Mouse (Mus musculus): ENCODE results near the gene Cntnap5a.
A peak's percentile ranks its signal among the peaks of the same experiment; 100 is the strongest.

Cntnap5a gene

DNA sequence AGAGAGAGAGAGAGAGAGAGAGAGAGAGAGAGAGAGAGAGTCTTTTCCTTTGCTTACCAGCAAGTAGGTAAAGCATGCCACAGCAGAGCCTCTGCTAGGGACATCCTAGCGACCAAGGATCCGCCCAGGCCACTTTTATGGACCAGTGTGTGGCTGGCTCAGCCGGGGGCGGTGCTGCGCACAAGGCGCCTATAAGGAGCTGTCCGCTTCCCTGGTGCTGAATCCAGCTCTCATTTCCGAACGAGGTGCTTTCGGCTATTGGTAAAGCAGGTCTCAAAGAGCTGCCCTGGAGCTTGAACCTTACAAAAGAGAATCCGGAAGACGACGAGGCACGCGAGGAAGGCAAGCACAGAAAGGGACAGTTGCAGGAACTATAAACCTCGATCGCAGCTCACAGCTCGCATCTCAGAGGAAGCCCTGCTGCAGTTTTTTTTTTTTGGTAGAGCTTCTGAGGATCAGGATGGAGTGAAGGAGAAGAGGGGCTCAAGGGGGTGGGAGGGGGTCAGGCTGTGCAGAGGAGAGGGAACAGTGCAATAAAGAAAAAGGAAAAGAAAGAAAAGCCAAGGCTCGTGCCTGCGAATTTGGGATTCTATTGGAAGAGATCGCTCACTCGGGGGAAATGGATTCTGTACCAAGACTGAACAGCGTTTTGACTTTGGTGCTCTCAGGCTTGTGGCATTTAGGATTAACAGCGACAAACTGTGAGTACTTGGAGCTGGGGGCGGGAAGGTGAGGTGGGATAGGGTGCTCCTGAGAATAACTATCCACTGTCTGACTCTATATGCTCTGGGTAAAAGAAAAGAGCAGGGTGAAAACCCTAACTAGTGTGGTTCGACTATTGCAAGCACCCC, at the start of gene Cntnap5a:
Gene Cntnap5a (plus strand): TSS at position 239 of the 851 bp plus-strand sequence.
- peak; percentile 26 to 36 for DNase-seq (ENCODE audit: low spot score in 2 of 2)

DNA sequence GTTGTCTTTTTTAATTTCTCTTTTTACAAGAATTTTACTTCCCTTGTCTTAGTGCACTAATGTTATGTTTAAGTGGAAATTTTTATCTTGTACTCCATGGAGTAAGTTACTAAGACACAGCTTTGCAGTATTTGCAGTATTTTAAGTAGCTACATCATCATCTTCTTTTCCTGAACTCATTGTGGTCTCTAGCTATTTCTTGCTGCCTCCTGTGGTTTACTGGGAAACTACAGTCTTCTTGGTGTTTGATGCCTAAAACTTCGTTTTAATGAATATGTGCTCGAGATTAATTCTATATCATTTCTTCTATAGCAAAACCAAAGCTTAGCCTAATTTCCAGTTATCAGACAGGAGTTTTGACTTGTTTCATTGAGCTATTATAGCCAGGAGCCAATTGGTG, 37.6 kb upstream of the Cntnap5a start:
- DNase-seq (ENCODE audit: low spot score in 2 of 2), result no peak

DNA sequence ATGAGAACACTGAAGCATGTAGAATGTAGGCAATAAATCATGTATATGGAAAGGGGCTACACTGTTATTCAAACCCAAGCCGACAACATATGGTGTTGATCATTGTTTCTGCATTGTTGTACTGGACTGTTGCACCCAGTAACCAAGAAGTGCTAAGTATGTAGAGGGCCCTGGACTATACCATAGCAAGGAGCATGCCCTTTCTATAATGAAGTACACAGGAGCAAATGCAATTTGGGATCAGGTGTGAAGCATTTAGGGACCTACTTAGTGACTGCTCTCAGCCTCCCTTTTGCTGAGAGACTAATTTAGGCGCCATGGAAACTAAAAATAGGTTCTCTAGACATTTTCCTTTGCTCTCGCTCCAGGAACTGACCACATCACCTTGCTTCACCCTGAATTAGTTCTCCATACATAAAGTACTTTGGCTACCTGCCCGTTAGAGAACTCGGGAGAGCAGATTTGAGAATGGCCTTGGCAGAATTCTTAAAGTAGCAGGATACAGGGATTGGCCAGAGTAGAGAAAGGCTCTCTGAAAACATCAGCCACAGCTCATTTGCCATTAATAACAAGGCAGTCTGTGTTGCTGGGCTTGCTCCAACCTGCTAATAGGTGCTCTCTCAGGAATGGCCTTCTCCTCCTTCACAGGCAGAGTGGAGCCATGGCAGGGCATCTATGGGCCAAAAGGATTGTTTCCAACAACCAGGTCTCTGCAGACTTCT, 26.1 kb upstream of the Cntnap5a start:
- DNase-seq (ENCODE audit: low spot score in 2 of 2), result no peak

DNA sequence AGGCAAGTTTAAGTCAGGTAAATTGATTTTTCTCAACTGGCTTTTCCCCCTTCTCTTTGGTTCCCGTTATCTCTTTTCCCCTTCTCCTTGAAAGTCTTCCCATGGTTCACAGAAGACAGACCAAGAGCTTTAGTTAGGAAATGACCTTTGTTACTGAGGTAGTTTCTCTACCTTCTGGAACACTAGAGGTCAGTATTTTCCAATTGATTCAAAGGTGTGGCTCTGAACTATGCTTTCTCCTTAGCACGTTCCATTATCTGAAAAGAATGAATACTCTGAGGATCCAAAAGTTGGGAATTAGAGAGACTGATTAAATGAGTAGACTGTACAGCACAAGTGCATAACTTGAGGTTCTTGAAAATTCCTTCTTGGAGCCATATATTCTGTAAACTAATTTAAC, 1.9 kb downstream of the Cntnap5a start:
- no peak for DNase-seq (ENCODE audit: low spot score in 2 of 2)

GRCm38 (mm10) chr1:115699798-115700197, 15.2 kb downstream of the Cntnap5a start:
- no peak for DNase-seq (ENCODE audit: low spot score in 2 of 2)

GRCm38 (mm10) chr1:115742556-115742955, 58.0 kb downstream of the Cntnap5a start:
- DNase-seq (ENCODE audit: low spot score in 2 of 2), result no peak

- no peak for DNase-seq (ENCODE audit: low spot score in 2 of 2)
Observed at GRCm38 (mm10) chr1:115745569-115745968, 61.0 kb downstream of the Cntnap5a start.

DNA sequence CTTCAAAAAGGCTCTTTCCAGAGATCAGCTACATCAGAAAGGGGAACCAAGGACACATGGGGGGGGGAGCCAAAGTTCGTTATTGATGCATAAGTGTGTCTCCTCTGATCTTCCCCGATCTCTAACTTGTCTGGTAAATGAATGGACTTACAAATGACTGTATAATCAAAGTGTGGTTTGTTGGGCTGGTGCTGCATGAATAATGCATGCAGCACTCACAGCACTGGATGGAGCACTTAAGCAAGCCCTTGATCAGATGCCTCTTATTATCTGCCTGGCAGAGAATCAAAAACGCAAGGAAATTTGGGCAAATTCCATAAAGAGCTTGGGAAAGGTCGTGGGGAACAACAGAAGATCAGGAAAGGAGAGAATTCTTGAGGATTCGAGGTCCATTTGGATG, 100.2 kb downstream of the Cntnap5a start:
- no peak for DNase-seq (ENCODE audit: low spot score in 2 of 2)

- DNase-seq (ENCODE audit: low spot score in 2 of 2), result no peak
Observed at GRCm38 (mm10) chr1:115842591-115842990, 158.0 kb downstream of the Cntnap5a start.

- DNase-seq (ENCODE audit: low spot score in 2 of 2), result no peak
Observed at GRCm38 (mm10) chr1:115847605-115848004, 163.0 kb downstream of the Cntnap5a start.

DNA sequence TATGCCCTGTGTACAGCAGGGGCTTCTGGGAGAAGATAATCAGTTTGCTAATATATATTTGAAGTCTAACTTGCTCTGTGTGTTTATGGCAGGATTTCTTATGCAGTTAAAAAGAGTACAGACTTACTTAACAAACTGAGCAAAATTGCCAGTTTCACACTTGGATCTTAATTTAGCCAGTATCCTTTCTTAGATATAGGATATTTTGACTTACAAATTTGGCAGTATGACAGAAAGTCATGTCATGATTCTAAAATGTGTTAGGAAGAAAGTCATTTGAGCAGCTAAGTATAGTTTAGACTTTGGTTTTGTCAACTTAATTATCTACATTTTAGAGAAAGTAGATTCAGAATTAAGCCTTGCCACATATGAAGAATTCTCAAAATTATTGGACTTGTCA, 167.7 kb downstream of the Cntnap5a start:
- no peak for DNase-seq (ENCODE audit: low spot score in 2 of 2)

DNA sequence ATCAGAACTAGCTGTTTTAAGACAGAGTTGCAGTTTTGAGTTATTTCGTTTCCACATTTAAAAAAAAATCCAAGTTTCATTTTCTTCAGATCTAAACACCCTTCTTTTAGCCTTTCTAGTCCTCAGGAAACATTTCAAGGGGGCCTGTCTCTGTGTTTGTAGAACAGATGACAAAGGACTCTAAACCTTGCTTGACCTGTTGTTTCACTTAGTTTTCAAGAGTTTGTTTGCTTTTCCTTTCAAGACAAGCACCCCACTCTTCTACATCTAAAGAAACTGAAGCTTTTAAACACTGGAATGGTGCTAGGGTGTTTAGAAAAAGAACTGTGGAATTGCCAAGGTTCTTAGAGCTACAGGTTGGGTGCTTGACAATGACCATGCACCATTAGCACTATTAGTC, 233.8 kb downstream of the Cntnap5a start:
- no peak for DNase-seq (ENCODE audit: low spot score in 2 of 2)

- DNase-seq (ENCODE audit: low spot score in 2 of 2), result no peak
Observed at GRCm38 (mm10) chr1:115925953-115926665, 241.6 kb downstream of the Cntnap5a start.

GRCm38 (mm10) chr1:115932045-115932444, 247.5 kb downstream of the Cntnap5a start:
- DNase-seq (ENCODE audit: low spot score in 2 of 2), result no peak

DNA sequence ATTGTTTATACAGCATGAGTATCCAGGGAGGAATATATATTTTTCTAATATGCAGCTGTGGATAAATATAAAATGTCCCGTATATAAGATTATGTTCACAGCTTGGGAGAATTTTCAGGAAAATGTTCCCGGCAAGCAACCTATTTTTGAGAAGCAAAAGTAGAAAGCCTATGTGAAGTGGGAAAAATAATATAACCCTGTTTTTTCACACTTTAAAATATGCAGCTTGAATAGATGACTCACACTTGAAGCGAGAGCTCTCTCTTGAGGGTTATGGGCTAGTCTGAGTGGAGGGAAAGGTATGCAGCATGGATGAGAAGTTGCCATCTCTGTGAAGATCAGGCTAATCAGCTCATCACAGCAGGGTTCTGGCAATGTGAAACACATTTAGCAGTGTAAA, 261.3 kb downstream of the Cntnap5a start:
- DNase-seq (ENCODE audit: low spot score in 2 of 2), result no peak

DNA sequence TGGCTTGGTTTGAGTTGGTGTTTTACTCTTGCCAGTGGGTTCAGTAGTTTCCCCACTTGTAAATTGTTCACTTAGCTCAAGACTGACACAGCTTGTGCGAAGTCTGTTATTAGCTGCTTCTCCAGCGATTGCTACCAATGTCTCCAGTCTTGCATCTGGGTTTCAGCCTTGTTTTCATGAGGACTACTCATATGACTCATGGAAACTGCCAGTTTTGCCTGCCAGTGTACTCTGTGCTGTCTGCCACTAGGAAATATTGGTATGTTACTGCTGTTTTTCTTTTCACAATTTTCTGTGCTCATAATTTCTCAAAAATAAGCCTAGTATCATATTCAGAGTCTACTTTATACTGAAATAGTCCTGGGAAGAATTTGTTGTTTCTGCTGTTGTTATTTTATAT, 272.0 kb downstream of the Cntnap5a start:
- no peak for DNase-seq (ENCODE audit: low spot score in 2 of 2)

DNA sequence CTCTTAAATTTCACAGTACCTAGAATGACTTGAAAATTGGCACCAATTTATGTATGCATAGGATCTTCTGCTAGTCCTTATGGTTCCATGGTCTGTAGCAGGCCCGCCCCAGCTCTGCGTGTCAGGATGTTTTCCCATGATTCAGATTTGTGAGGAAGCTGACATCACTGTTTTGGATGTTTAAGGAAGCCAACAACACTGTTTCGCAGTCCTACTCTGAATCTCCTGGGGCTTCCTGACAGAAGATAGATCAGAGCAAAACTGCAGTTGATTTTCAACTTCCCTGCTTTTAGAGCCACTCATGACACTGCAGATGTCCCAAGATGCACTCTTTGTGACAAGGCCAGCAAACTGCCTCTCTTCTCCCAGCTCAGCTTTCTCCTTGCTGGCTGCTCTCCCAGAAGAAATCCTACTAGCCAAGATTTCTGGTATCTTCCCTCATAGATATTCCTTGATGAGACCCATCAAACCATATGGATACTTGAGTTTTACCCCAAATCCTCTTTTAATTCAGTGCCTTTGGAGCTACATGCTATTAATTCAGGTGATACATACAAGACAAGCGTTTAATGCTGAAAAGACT, 280.5 kb downstream of the Cntnap5a start:
- DNase-seq (ENCODE audit: low spot score in 2 of 2), result no peak

GRCm38 (mm10) chr1:115990204-115990603, 305.6 kb downstream of the Cntnap5a start:
- no peak for DNase-seq (ENCODE audit: low spot score in 2 of 2)

DNA sequence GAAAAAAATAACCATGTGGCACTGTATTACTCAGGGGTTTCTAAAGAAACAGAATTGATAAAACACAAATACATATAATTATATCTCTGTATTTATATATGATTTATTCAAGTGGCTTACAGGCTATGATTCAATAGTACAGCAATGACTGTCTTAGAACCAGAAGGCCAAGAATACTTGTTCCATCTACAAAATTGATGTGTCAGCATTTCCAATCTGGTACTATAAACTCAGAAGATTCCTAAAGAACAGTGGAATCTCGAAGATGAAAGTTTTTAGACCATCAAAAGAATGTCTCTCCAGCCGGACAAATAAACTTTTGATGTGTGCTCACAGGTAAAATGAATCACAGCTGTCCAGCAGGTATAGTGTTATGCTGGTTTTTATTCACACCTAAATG, 331.2 kb downstream of the Cntnap5a start:
- no peak for DNase-seq (ENCODE audit: low spot score in 2 of 2)

DNA sequence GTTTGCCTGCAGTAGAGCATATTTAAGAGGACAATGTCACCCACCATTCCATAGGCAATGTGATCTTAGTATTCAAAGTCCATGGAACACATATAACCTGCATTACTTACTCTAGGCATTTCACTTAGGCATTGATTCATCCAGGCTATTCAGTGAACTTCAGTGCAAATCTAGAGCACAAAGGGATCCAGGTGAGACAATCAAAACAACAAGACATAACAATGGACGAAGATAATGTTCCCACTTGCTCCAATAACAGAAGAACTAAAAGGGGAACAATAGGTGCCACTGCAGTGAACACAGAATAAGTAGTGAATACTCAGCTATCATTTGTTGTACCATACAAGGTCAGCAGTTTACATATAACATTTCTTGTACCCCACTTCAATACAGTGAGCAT, 345.1 kb downstream of the Cntnap5a start:
- no peak for DNase-seq (ENCODE audit: low spot score in 2 of 2)

GRCm38 (mm10) chr1:116035897-116036296, 351.3 kb downstream of the Cntnap5a start:
- DNase-seq (ENCODE audit: low spot score in 2 of 2), result no peak

DNA sequence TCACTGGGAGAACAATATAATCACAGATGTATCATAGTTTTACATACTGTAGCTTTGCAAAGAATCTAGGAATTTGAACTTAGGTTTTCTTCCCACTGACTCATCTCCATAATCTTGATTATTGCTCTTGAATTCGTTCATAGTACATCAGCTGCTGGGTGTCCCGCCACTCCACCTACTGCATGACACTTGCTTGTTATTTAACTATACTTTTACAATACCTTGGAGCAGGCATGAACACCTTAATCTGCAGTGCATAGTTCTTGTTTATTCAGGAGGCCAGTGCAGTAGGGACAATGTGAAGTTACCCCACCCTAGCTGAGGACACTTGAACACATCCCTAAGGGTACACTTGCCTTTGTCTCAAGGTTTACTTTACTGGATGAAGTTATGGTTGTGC, 352.3 kb downstream of the Cntnap5a start:
- DNase-seq (ENCODE audit: low spot score in 2 of 2), result no peak

Measured in frontal cortex, postnatal 25 days (tissue).